Mouse (Mus musculus) kidney, postnatal 36 days (tissue): Measurements from ENCODE around the gene Ubtd2.
A peak's percentile ranks its signal among the peaks of the same experiment; 100 is the strongest.
"Not testable (repeated sequence)": the region's sequence is repeated elsewhere in the genome, so short reads cannot be mapped to it uniquely, and the experiment has no call there.

Source experiments
- DNase-seq, 2 experiments: peaks; one replicate each; pipeline ENCODE4 v3.0.0; 2021 to 2022; ENCODE audit warnings: mixed read lengths in 2 of 2

Gene Ubtd2

GRCm38 (mm10) chr11:32471925-32472324 is 16.8 kb downstream of the Ubtd2 start:
- DNase-seq = no peak

- DNase-seq = no peak
These were observed 19.6 kb downstream of the Ubtd2 start for GRCm38 (mm10) chr11:32474725-32475124.

DNA sequence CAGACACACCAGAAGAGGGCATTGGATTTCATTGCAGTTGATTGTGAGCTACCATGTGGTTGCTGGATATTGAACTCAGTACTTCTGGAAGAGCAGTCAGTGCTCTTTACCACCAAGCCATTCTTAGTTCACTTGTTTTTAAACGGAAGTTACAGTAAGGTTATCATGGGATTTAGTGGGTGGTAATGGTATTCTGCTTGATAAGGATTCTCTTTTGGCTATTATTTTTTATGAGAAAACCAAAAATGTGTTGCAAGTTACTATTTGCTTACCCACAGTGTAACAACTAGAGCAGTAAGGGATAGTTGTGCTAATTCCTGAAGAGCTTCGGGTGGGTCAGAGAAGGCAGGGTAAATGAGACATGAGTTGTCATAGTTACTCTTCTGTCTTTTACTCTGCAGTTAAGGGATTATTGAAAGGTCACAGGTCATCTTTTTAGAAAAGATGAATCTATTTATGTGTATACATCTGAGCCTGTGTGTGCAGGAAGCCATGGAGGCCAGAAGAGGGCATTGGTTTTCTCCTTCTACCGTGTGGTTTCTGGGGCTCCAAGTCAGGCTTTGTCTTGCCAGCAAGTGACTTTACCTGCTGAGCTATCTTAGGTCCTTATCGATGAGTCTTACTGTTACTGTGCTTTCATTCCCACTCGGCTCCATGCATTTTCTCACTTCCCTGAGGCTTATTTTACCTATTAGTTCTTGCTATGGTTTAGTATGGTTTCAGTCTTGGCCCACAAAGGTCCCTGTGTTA is 20.5 kb downstream of the Ubtd2 start:
- no peak for DNase-seq

DNA sequence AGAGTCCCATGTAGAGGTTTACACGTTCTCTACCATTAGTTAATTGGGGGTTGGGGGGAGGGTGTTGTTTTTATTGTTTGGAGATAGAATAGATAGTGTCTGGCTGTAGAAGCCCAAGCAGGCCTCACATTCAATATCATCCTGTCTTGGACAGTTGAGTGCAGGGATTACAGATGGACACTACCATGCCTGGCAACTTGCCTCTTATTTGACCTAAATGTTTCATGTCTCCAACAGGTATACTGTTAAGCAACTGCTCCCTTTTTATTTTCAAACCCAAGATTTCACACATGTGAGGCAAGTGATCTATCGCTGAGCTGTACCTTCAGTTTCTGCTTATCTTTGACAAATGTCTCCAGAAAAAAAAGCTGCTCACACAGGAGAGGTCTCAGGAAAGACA is 26.4 kb downstream of the Ubtd2 start:
- DNase-seq = no peak

- DNase-seq = no peak
These were observed 30.1 kb downstream of the Ubtd2 start for GRCm38 (mm10) chr11:32485290-32485689.

GRCm38 (mm10) chr11:32486621-32487020 is 31.5 kb downstream of the Ubtd2 start:
- no peak for DNase-seq

GRCm38 (mm10) chr11:32487501-32487900 is 32.3 kb downstream of the Ubtd2 start:
- no peak for DNase-seq

- no peak for DNase-seq
These were observed 33.2 kb downstream of the Ubtd2 start for GRCm38 (mm10) chr11:32488344-32488743.

DNA sequence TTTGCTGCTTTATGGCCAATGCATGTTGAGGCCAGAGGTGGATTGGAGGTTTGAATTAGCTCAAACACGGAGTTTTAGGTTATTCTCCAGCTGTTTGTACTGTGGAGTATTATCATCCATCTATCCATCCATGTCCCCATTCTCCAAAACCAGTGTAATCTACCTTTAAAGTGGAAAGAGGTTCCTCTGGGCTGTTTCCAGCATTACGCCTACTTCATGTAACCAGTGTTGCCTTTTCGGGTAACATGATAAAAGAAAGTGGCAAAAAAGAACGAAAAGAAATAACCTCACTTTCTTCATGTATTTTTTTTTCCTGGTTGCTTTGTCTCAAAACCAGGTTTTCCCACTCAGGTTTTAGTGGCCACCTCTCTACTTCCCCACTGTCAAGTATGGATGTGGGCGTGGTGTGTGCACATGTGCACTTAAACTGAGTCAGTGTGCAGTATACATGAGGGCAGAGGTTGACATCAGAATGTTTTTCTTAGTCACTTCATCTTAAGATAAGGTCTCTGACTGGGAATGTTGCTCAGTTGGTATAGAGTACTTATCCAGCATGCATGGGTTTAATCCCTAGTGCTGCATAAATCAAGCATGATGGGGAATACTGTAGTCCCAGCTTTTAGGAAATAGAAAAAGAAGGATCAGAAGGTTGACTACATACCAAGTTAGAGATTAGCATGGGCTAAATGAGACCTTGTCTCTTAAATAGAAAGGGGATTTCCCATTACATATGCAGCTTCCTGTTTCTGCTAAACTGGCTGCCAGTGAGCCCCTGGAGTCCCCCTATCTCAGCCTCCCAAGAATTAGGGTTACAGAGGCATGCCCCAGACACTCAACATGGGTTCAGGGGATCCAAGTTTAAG is 33.9 kb downstream of the Ubtd2 start:
- DNase-seq = no peak

- DNase-seq = no peak
These were observed 35.9 kb downstream of the Ubtd2 start for GRCm38 (mm10) chr11:32491079-32491478.

GRCm38 (mm10) chr11:32493312-32493711 is 38.1 kb downstream of the Ubtd2 start:
- DNase-seq = peak; percentile 8 to 26

DNA sequence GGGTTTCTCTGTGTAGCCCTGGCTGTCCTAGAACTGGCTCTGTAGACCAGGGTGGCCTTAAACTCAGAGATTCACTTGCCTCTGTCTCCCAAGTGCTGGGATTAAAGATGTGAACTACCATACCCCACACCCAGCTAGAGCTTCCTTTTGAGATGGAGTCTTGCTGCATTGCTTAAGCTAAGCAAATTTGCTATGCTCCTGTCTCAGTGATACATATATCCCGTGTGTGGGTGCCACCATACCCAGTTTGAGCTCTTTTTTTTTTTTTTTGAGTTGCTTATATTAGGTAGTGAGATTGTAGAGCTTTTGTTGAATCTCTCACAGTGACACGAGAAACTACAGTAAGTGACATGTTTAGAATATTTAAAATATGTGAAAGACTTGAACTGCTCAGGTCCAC is 40.1 kb downstream of the Ubtd2 start:
- no peak for DNase-seq

DNA sequence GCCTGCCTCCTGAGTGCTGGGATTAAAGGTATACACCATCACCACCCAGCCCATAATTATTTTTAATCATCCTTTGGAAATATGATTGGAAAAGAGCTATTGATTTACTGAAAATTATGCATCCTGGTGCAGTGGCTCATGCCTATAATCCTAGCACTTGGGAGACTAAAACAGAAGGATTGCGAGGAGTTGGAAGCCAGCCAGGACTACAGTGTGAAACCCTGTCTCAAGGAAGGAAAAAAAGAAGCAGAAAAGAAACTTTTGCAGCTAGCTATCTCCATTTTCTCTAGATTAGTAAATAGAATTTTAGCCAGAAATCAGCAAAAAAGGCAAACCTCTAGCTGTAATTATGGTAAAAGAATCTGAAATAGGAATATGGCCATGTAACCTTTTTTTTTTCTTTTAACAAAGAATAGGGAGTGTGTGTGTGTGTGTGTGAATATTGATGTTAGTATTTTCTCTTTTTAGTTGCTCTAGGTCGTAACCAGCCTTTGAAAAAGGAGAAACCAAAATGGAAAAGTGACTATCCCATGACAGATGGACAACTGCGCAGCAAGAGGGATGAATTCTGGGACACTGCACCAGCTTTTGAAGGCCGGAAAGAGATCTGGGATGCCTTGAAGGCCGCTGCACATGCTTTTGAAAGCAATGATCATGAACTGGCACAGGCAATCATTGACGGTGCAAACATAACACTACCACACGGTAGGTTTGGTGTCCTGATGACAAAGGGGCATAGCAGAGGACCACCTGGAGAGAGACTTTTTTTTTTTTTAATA is 43.8 kb downstream of the Ubtd2 start:
- peak; percentile 23 to 64 for DNase-seq

- DNase-seq = peak in 1 of 2 experiments; percentile 23
These were observed 44.8 kb downstream of the Ubtd2 start for GRCm38 (mm10) chr11:32499931-32500330.

- no peak for DNase-seq
These were observed 48.5 kb downstream of the Ubtd2 start for GRCm38 (mm10) chr11:32503711-32504110.

DNA sequence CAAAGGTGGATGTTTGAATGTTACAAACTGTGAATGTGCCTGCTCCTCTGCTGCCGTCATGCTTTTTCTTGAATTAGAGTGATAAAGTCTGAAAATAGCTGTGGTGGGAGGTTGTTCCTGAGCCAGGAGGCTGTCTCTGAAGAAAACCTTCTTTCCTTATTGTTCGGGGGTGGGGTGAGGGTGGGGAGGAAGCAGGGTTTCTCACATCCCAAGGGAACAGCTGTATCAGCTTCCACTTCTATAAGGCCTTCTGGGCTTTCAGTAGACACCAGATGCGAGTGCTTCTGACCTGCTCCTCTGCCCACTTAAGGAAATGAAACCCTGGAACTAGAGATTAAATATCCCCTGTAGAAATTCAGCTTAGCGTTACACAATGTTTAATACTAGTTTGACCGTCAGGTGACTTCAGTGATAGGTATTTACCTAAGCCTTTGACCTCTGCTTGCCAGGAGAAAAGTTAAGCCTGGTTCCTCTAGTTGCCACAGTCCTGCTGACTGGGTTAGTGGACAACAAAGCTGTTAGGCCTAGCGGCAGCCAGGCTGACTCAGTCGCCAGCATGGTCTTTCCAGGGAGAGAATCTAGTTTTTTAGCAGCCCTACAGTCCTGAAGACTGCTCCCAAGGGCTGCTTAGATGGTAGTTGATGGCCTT is 50.0 kb downstream of the Ubtd2 start:
- no peak for DNase-seq

GRCm38 (mm10) chr11:32510930-32511329 is 55.8 kb downstream of the Ubtd2 start:
- no peak for DNase-seq

DNA sequence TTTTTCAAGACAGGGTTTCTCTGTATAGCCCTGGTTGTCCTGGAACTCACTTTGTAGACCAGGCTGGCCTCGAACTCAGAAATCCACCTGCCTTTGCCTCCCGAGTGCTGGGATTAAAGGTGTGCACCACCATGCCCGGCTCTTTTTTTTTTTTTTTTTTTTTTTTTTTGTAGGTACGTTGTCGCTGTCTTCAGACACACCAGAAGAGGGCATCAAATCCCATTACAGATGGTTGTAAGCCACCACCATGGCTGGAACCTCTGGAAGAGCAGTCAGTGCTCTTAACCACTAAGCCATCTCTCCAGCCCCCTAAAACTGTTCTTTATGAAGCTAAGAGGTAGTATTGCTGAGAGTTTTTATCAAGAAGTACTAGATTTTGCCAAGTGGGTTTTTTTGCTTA is 59.7 kb downstream of the Ubtd2 start:
- not testable (repeated sequence) for DNase-seq

- no peak for DNase-seq
These were observed 60.9 kb downstream of the Ubtd2 start for GRCm38 (mm10) chr11:32516091-32516490.

DNA sequence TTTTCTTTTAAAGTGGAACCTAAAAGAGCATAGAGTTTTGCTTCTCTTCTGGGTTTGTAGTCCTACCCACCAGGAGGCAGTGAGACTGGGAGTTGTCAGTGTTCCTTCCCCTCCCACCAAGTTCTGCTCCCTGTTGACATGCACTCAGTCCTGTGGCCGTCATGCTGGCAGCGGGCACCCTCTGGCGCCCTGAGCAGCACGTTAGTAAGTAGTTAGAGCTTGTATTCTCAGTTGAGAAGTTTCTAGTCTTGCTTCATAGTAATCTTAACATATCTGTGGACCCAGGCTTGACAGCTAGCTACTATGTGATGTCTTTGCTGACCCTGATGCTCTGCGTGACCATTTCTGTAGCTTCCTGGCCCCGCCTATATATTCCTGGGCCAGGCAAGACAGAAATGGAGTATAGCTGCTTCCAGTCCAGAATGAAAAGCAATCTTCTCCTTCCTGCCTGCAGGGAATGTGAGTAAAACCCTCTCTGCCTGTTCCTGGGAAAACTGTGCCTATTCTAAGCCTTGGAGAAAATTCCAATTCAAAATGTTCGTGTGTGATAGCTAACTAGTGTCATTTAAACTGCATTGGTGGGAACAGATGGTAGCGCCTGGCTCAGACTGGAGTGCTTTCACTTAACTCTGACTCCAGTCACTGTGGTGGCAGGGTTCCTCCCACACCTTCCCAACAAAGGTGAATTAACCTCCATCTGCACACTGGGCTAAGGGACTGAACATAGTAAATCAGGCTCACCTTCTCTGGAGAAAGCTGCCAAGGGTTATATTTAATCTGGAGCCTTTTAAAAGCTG is 61.9 kb downstream of the Ubtd2 start:
- DNase-seq = no peak

DNA sequence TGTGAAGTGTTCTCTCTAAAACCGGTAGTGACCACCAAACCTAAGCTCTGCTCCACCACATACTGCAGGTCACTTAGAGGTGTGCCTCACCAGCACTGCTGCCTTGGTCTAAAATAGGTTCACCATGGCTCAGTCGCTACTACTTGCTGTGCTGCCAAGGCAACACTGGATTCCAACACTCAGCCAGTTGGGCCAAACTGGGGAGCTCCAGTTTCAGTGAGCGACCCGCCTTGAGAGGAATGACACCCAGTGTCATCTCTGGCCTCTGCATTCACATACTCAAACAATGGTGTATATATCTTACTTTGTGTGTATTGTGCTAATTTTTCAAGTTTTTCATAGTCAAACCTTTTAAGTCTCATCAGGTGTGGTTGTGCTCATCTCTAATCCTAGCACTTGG is 63.6 kb downstream of the Ubtd2 start:
- no peak for DNase-seq

DNA sequence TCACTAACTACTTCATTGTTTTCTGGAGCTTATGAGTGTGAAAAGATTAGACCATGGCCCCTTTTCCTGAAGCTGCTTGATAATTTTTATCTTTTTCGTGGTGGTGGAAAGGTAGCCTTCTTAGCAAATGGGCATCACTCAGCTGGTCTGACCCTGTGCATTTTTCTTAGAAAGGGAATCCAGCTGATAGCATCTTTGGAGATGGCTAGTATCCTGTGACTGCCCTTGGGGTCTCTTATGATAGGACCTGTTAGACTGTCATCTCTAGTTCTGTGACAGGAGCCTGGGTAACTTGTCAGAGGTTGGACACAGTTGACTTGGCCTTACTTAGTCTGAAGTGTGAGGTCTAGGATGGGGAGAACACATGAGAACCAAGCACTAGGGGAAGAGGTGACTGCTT is 64.2 kb downstream of the Ubtd2 start:
- no peak for DNase-seq
